ENCODE assay signal across 9 mouse cellular contexts in the genomic region with DNA sequence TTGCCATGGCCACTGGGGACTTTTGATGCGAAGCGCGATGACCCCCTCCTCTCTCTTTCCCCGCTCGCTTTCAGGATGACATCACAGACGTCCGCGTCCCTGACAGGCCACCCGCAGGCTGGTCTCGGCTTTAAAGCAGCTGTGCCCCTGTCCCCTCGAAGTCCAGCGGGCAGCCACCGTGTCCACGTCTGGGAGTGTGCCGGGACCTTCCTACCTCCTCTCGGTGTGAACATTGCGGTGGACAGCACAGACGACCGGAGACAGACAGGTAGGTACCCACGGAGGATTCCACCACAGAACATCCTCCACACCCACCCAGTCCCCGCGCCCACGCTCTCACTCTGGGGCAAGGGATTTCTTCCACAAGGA. TPM values are rescaled to one million over a fixed set of nuclear protein-coding genes. Genes with fewer than 3 reads are reported as not detected.
DNase-seq lines count a peak whose midpoint lies in the region; ATAC-seq and TF ChIP-seq lines count a peak whose summit lies in the region.
"Had no signal": no experiment of that assay in that cellular context is flagged by ENCODE, and none has a peak within 500 bp of the region (broad histone marks: within the 10 kb centered on the region; RNA-seq: fewer than 3 reads in every experiment).

No protein-coding gene starts in this region.

- WGBS in lung, postnatal 0 days = 4% methylated on average over 19 of the region's 23 CpGs
- WGBS in hindbrain, postnatal 0 days = 1% methylated on average over 22 of the region's 23 CpGs
- under 1% methylated on average over 23 of the region's 23 CpGs for WGBS in midbrain, postnatal 0 days

- no peak overlapping the region for H3K27ac ChIP-seq in lung, postnatal 0 days (ENCODE audit: low read length)
- peak overlapping the region; percentile 83 for H3K27ac ChIP-seq in hindbrain, postnatal 0 days
- peak overlapping the region; percentile 91 for H3K27ac ChIP-seq in midbrain, postnatal 0 days (ENCODE audit: low read depth, low read length)

- H3K36me3 ChIP-seq in lung, postnatal 0 days (ENCODE audit: insufficient read depth, low read length) = no peaks in the 10 kb centered on the region
- H3K36me3 ChIP-seq in hindbrain, postnatal 0 days (ENCODE audit: insufficient read depth, low read length) = no peaks in the 10 kb centered on the region
- no peaks in the 10 kb centered on the region for H3K36me3 ChIP-seq in midbrain, postnatal 0 days (ENCODE audit: insufficient read depth, low read length)

- ATAC-seq in lung, postnatal 0 days = no peak
- peak; percentile 81 for ATAC-seq in hindbrain, postnatal 0 days
- ATAC-seq in midbrain, postnatal 0 days (ENCODE audit: low FRiP score) = peak; percentile 85
- no peak for ATAC-seq in erythroblast, adult 5-6 weeks (replicated peaks; ENCODE audit: low FRiP score, poor library complexity, severe bottlenecking)

- no peak for TF ChIP-seq EP300 in lung, postnatal 0 days (IDR thresholded peaks at IDR 0.05)

- DNase-seq in cerebellum, postnatal 10 days = peak; percentile 55 to 56
- DNase-seq in cerebellum, adult 8-10 months = no peak
- DNase-seq in lung, postnatal 0 days (ENCODE audit: low spot score) = no peak
- DNase-seq in lung, postnatal 25 days (ENCODE audit: low spot score) = no peak
- peak; percentile 88 for DNase-seq in hindbrain, postnatal 0 days (ENCODE audit: low spot score)
- peak; percentile 90 for DNase-seq in midbrain, postnatal 0 days (ENCODE audit: low spot score)
- no peak for DNase-seq in thymus, adult 18-20 months

- H3K9me3 ChIP-seq in lung, postnatal 0 days (ENCODE audit: low read length) = no peaks in the 10 kb centered on the region
- no peaks in the 10 kb centered on the region for H3K9me3 ChIP-seq in hindbrain, postnatal 0 days (ENCODE audit: low read length)
- no peaks in the 10 kb centered on the region for H3K9me3 ChIP-seq in midbrain, postnatal 0 days (ENCODE audit: low read length)

- no peaks in the 10 kb centered on the region for H3K4me1 ChIP-seq in lung, postnatal 0 days (ENCODE audit: insufficient read depth, low read depth, low read length)
- H3K4me1 ChIP-seq in hindbrain, postnatal 0 days (ENCODE audit: insufficient read depth, low read length) = peaks cover 3% of the 10 kb centered on the region; the same call in 1 of the 2 replicates
- peaks cover 16% of the 10 kb centered on the region; the same call in 1 of the 2 replicates for H3K4me1 ChIP-seq in midbrain, postnatal 0 days (ENCODE audit: insufficient read depth, low read length)

- peak overlapping the region; percentile 12; the same call in 1 of the 2 replicates for H3K4me3 ChIP-seq in lung, postnatal 0 days (ENCODE audit: low read depth, low read length)
- H3K4me3 ChIP-seq in hindbrain, postnatal 0 days (ENCODE audit: low read length) = peak overlapping the region; percentile 54
- peak overlapping the region; percentile 69 for H3K4me3 ChIP-seq in midbrain, postnatal 0 days (ENCODE audit: low read depth, low read length)
- H3K4me3 ChIP-seq: erythroblast, embryonic 14.5 days had no signal

- H3K9ac ChIP-seq in lung, postnatal 0 days (replicated peaks; ENCODE audit: low read depth) = no peak overlapping the region
- peak overlapping the region; percentile 65 for H3K9ac ChIP-seq in hindbrain, postnatal 0 days (replicated peaks; ENCODE audit: low read length)
- peak overlapping the region; percentile 85 for H3K9ac ChIP-seq in midbrain, postnatal 0 days (replicated peaks; ENCODE audit: low read length, poor library complexity, severe bottlenecking)

- no peak overlapping the region for H3K4me2 ChIP-seq in lung, postnatal 0 days (replicated peaks; ENCODE audit: low read depth, low read length)
- peak overlapping the region; percentile 66 for H3K4me2 ChIP-seq in hindbrain, postnatal 0 days (ENCODE audit: low read depth, low read length)
- H3K4me2 ChIP-seq in midbrain, postnatal 0 days (ENCODE audit: low read depth, low read length, poor library complexity, severe bottlenecking) = peak overlapping the region; percentile 70

- TF ChIP-seq CTCF in lung, postnatal 0 days (IDR thresholded peaks at IDR 0.05) = no peak
- no peak for TF ChIP-seq CTCF in hindbrain, postnatal 0 days (IDR thresholded peaks at IDR 0.05; ENCODE audit: low read depth)
- TF ChIP-seq CTCF in midbrain, postnatal 0 days (IDR thresholded peaks at IDR 0.05) = no peak

- H3K27me3 ChIP-seq in lung, postnatal 0 days (replicated peaks; ENCODE audit: insufficient read depth, low read length) = peaks cover 27% of the 10 kb centered on the region
- no peaks in the 10 kb centered on the region for H3K27me3 ChIP-seq in hindbrain, postnatal 0 days (ENCODE audit: insufficient read depth, low read length)
- H3K27me3 ChIP-seq in midbrain, postnatal 0 days (ENCODE audit: insufficient read depth, low read length) = no peaks in the 10 kb centered on the region

RNA-seq across cellular contexts. Expression of gene Aen, which starts 13.2 kb away (rescaled TPM):
- polyA plus RNA-seq in lung, postnatal 0 days (2015; fragmentation: Nextera tagmentation; extraction: Ambion mirVana) = 19.9 and 20.0 TPM in 2 replicates
- total RNA-seq in hindbrain, postnatal 0 days (2014; rRNA removed) = 36.6 and 43.0 TPM in 2 replicates
- 49.3 and 54.4 TPM in 2 replicates for polyA plus RNA-seq in hindbrain, postnatal 0 days (2015; fragmentation: Nextera tagmentation; extraction: Ambion mirVana)
- total RNA-seq in midbrain, postnatal 0 days (2014; rRNA removed) = 31.2 and 40.3 TPM in 2 replicates
- polyA plus RNA-seq in midbrain, postnatal 0 days (2015; fragmentation: Nextera tagmentation; extraction: Ambion mirVana) = 48.5 and 53.2 TPM in 2 replicates
- 0.96 and 4.6 TPM in 2 replicates for total RNA-seq in erythroblast, adult 5-6 weeks (2015; ENCODE audit: low replicate concordance)
- total RNA-seq in erythroblast, adult 5-6 weeks (2017; ENCODE audit: low replicate concordance) = 10.0 and 17.6 TPM in 2 replicates

RNA-seq across cellular contexts. Expression of gene Isg20, which starts 30.8 kb away (rescaled TPM):
- 31.0 and 38.5 TPM in 2 replicates for polyA plus RNA-seq in lung, postnatal 0 days (2015; fragmentation: Nextera tagmentation; extraction: Ambion mirVana)
- 2.0 and 4.1 TPM in 2 replicates for total RNA-seq in hindbrain, postnatal 0 days (2014; rRNA removed)
- 0.76 and 1.3 TPM in 2 replicates for polyA plus RNA-seq in hindbrain, postnatal 0 days (2015; fragmentation: Nextera tagmentation; extraction: Ambion mirVana)
- total RNA-seq in midbrain, postnatal 0 days (2014; rRNA removed) = 1.2 and 4.9 TPM in 2 replicates
- 0.57 and 1.4 TPM in 2 replicates for polyA plus RNA-seq in midbrain, postnatal 0 days (2015; fragmentation: Nextera tagmentation; extraction: Ambion mirVana)
- total RNA-seq in erythroblast, adult 5-6 weeks (2015; ENCODE audit: low replicate concordance) = 792 and 830 TPM in 2 replicates
- total RNA-seq in erythroblast, adult 5-6 weeks (2017; ENCODE audit: low replicate concordance) = 550 and 581 TPM in 2 replicates

RNA-seq across cellular contexts. Expression of gene Det1, which starts 35.4 kb away (rescaled TPM):
- 7.8 and 8.5 TPM in 2 replicates for polyA plus RNA-seq in lung, postnatal 0 days (2015; fragmentation: Nextera tagmentation; extraction: Ambion mirVana)
- 10.4 and 13.6 TPM in 2 replicates for total RNA-seq in hindbrain, postnatal 0 days (2014; rRNA removed)
- 6.4 and 6.9 TPM in 2 replicates for polyA plus RNA-seq in hindbrain, postnatal 0 days (2015; fragmentation: Nextera tagmentation; extraction: Ambion mirVana)
- total RNA-seq in midbrain, postnatal 0 days (2014; rRNA removed) = 12.1 and 13.2 TPM in 2 replicates
- polyA plus RNA-seq in midbrain, postnatal 0 days (2015; fragmentation: Nextera tagmentation; extraction: Ambion mirVana) = 5.8 and 6.2 TPM in 2 replicates
- 7.3 and 8.6 TPM in 2 replicates for total RNA-seq in erythroblast, adult 5-6 weeks (2015; ENCODE audit: low replicate concordance)
- total RNA-seq in erythroblast, adult 5-6 weeks (2017; ENCODE audit: low replicate concordance) = 3.9 and 6.8 TPM in 2 replicates

Comparison
In these comparisons a context has a peak if more than half of its experiments do, and no peak if none do; other contexts are left out.
1. DNase-seq: peak in cerebellum, postnatal 10 days (2 of 2), hindbrain, postnatal 0 days (single experiment) and midbrain, postnatal 0 days (single experiment); none in cerebellum, adult 8-10 months (single experiment), lung, postnatal 0 days (single experiment), lung, postnatal 25 days (single experiment) and thymus, adult 18-20 months (0 of 2).
2. ATAC-seq: peak in hindbrain, postnatal 0 days (single experiment) and midbrain, postnatal 0 days (single experiment); none in lung, postnatal 0 days (single experiment) and erythroblast, adult 5-6 weeks (single experiment).
3. H3K4me3 ChIP-seq: peak in every context shown above with its lines; median percentile 69 in midbrain, postnatal 0 days; 54 in hindbrain, postnatal 0 days; 12 in lung, postnatal 0 days.
4. RNA of gene Isg20, which starts 30.8 kb away (total RNA-seq): 550 to 830 TPM in erythroblast, adult 5-6 weeks; 2.0 to 4.1 TPM in hindbrain, postnatal 0 days and 1.2 to 4.9 TPM in midbrain, postnatal 0 days; every median in the first group is over 10 times any median in the second.